Mouse (Mus musculus): Measurements from ENCODE around the gene Nkx1-2. TPM values are rescaled to one million over a fixed set of nuclear protein-coding genes. Genes with fewer than 3 reads are reported as not detected.

Nkx1-2 gene
- total RNA-seq, 2 experiments from 2014 or later = not detected

GRCm38 (mm10) chr7:132571481-132571880, 28.0 kb downstream of the Nkx1-2 start:
- DNase-seq (ENCODE audit: low spot score in 2 of 2) = no peak

- no peak for DNase-seq (ENCODE audit: low spot score in 2 of 2)
Observed at GRCm38 (mm10) chr7:132570071-132570470, 29.4 kb downstream of the Nkx1-2 start.

GRCm38 (mm10) chr7:132568817-132569216, 30.6 kb downstream of the Nkx1-2 start:
- no peak for DNase-seq (ENCODE audit: low spot score in 2 of 2)

- DNase-seq (ENCODE audit: low spot score in 2 of 2) = no peak
Observed at GRCm38 (mm10) chr7:132565831-132566230, 33.6 kb downstream of the Nkx1-2 start.

- no peak for DNase-seq (ENCODE audit: low spot score in 2 of 2)
Observed at GRCm38 (mm10) chr7:132559138-132559766, 40.2 kb downstream of the Nkx1-2 start.

- no peak for DNase-seq (ENCODE audit: low spot score in 2 of 2)
Observed at GRCm38 (mm10) chr7:132558141-132558736, 41.2 kb downstream of the Nkx1-2 start.

- no peak for DNase-seq (ENCODE audit: low spot score in 2 of 2)
Observed at GRCm38 (mm10) chr7:132556575-132556974, 42.9 kb downstream of the Nkx1-2 start.

- no peak for DNase-seq (ENCODE audit: low spot score in 2 of 2)
Observed at GRCm38 (mm10) chr7:132555911-132556310, 43.5 kb downstream of the Nkx1-2 start.

- no peak for DNase-seq (ENCODE audit: low spot score in 2 of 2)
Observed at GRCm38 (mm10) chr7:132554091-132554490, 45.3 kb downstream of the Nkx1-2 start.

GRCm38 (mm10) chr7:132551351-132552126, 47.9 kb downstream of the Nkx1-2 start:
- DNase-seq (ENCODE audit: low spot score in 2 of 2) = peak; percentile 95 to 96

GRCm38 (mm10) chr7:132547126-132547525, 52.3 kb downstream of the Nkx1-2 start:
- DNase-seq (ENCODE audit: low spot score in 2 of 2) = no peak

Other genes starting within 250 kb of the Nkx1-2 start
- 100 to 1,000 TPM in 1 of 2 experiments, 10 to 100 TPM in 1; 98.5 to 134 TPM for gene Oat, start 23.2 kb downstream of the Nkx1-2 start, total RNA-seq (2021)
- gene Lhpp, start 11.0 kb upstream of the Nkx1-2 start, total RNA-seq (2021) = 10 to 100 TPM; 17.1 to 26.8 TPM
- 10 to 100 TPM; 41.2 to 71.7 TPM for gene Fam53b, start 214.2 kb upstream of the Nkx1-2 start, total RNA-seq (2021)